Mouse (Mus musculus) neural tube, embryonic 14.5 days (tissue): ENCODE data around the gene Sec11a. TPM values are rescaled to one million over a fixed set of nuclear protein-coding genes. Genes with fewer than 3 reads are reported as not detected.
A peak's percentile ranks its signal among the peaks of the same experiment; 100 is the strongest.

Experiments
- ATAC-seq: fragments of 200-750 bp; cut with Nextera tagmentation; 2 replicates; pipeline ENCODE4 v1.8.0; 2017; ENCODE audit warnings: low read depth, mild to moderate bottlenecking, moderate TSS enrichment, moderate library complexity
- H3K27ac ChIP-seq: fragments of 300-500 bp; sonication (generic); 2 replicates; pipeline ENCODE4 v1.5.1; 2014; ENCODE audit warnings: low read depth, mild to moderate bottlenecking, control low read depth, low read length, moderate library complexity, mixed read lengths
- H3K27me3 ChIP-seq: fragments of 300-500 bp; sonication (generic); 2 replicates; pipeline ENCODE4 v1.6.1; 2014; ENCODE audit warnings: low read length; ENCODE audit not compliant: control insufficient read depth, insufficient read depth
- H3K36me3 ChIP-seq: fragments of 300-500 bp; sonication (generic); 2 replicates; pipeline ENCODE4 v1.6.1; 2014; ENCODE audit warnings: low read length, mixed read lengths; ENCODE audit not compliant: control insufficient read depth, insufficient read depth
- H3K4me1 ChIP-seq: fragments of 300-500 bp; sonication (generic); 2 replicates; pipeline ENCODE4 v1.6.1; 2014; ENCODE audit warnings: low read length; ENCODE audit not compliant: control insufficient read depth, insufficient read depth
- H3K4me2 ChIP-seq: fragments of 300-500 bp; sonication (generic); 2 replicates; pipeline ENCODE4 v1.6.1; 2014; ENCODE audit warnings: mild to moderate bottlenecking, low read depth, low read length, control low read depth
- H3K4me3 ChIP-seq: fragments of 300-500 bp; sonication (generic); 2 replicates; pipeline ENCODE4 v1.5.1; 2014; ENCODE audit warnings: low read depth, low read length, control low read depth, mixed read lengths
- H3K9ac ChIP-seq: fragments of 300-500 bp; sonication (generic); replicated peaks from 2 replicates; pipeline ENCODE4 v1.6.1; 2014; ENCODE audit warnings: low read depth, mild to moderate bottlenecking, control low read depth, low read length, mixed read lengths
- H3K9me3 ChIP-seq: fragments of 300-500 bp; sonication (generic); 2 replicates; pipeline ENCODE4 v1.6.1; 2016; ENCODE audit warnings: low read length; ENCODE audit not compliant: control insufficient read depth
- WGBS: fragments of 180-500 bp; shearing (Covaris S2); extraction: QIAGEN DNeasy Blood & Tissue Kit; methylation state at CpG from one replicate; pipeline ENCODE4 v1.1.7; 2014; 5-methylcytosine and 5-hydroxymethylcytosine counted together
- polyA plus RNA-seq: library from polyadenylated mRNA; unstranded; fragments of >200 nt; fragmentation: Nextera tagmentation; extraction: Ambion mirVana; gene quantifications from 2 replicates; pipeline ENCODE4 v1.2.1, GENCODE M21; 2014

Sec11a gene
- polyA plus RNA-seq, 1 experiment from 2014 or later = 128 TPM

GRCm38 (mm10) chr7:80873038-80873437, 74.5 kb downstream of the Sec11a start:
- Histone ChIP-seq H3K4me3 (no peak overlapping the region), H3K27me3 (no peaks in the 10 kb centered on the region), H3K36me3 (peaks cover 48% of the 10 kb centered on the region), H3K9me3 (no peaks in the 10 kb centered on the region), H3K9ac (no peak overlapping the region), H3K27ac (no peak overlapping the region), H3K4me1 (no peaks in the 10 kb centered on the region), H3K4me2 (no peak overlapping the region)
- 85% methylated on average over 5 of the region's 5 CpGs for WGBS
- no peak for ATAC-seq

GRCm38 (mm10) chr7:80868686-80869085, 78.9 kb downstream of the Sec11a start:
- Histone ChIP-seq H3K4me3 (no peak overlapping the region), H3K36me3 (peaks cover 44% of the 10 kb centered on the region), H3K9ac (no peak overlapping the region), H3K9me3 (no peaks in the 10 kb centered on the region), H3K27me3 (no peaks in the 10 kb centered on the region), H3K27ac (no peak overlapping the region), H3K4me2 (no peak overlapping the region), H3K4me1 (peaks cover 11% of the 10 kb centered on the region)
- ATAC-seq = no peak
- 98% methylated on average over 2 of the region's 2 CpGs for WGBS

GRCm38 (mm10) chr7:80866514-80867147, 80.9 kb downstream of the Sec11a start:
- Histone ChIP-seq H3K4me1 (peaks cover 27% of the 10 kb centered on the region), H3K27me3 (no peaks in the 10 kb centered on the region), H3K4me3 (no peak overlapping the region), H3K36me3 (peaks cover 50% of the 10 kb centered on the region), H3K9me3 (no peaks in the 10 kb centered on the region), H3K4me2 (no peak overlapping the region), H3K9ac (no peak overlapping the region), H3K27ac (no peak overlapping the region)
- ATAC-seq = no peak
- 87% methylated on average over 7 of the region's 7 CpGs for WGBS

GRCm38 (mm10) chr7:80865521-80865920, 82.1 kb downstream of the Sec11a start:
- no peaks in the 10 kb centered on the region for H3K9me3 ChIP-seq
- no peak overlapping the region for H3K9ac ChIP-seq
- H3K27ac ChIP-seq = no peak overlapping the region
- ATAC-seq = no peak
- H3K4me3 ChIP-seq = no peak overlapping the region
- H3K4me2 ChIP-seq = no peak overlapping the region
- peaks cover 44% of the 10 kb centered on the region for H3K36me3 ChIP-seq
- no peaks in the 10 kb centered on the region for H3K27me3 ChIP-seq
- WGBS = 90% methylated on average over 7 of the region's 7 CpGs
- H3K4me1 ChIP-seq = peaks cover 27% of the 10 kb centered on the region

- Histone ChIP-seq H3K9ac (no peak overlapping the region), H3K36me3 (peaks cover 41% of the 10 kb centered on the region), H3K4me1 (peaks cover 27% of the 10 kb centered on the region), H3K27ac (no peak overlapping the region), H3K4me3 (no peak overlapping the region), H3K4me2 (no peak overlapping the region), H3K27me3 (no peaks in the 10 kb centered on the region), H3K9me3 (no peaks in the 10 kb centered on the region)
- WGBS = 70% methylated on average over 8 of the region's 8 CpGs
- ATAC-seq = no peak
Observed at GRCm38 (mm10) chr7:80864831-80865230, 82.7 kb downstream of the Sec11a start.

- no peaks in the 10 kb centered on the region for H3K9me3 ChIP-seq
- H3K9ac ChIP-seq = no peak overlapping the region
- no peak overlapping the region for H3K4me2 ChIP-seq
- H3K4me3 ChIP-seq = no peak overlapping the region
- no peak for ATAC-seq
- H3K27me3 ChIP-seq = no peaks in the 10 kb centered on the region
- peaks cover 37% of the 10 kb centered on the region; the same call in 1 of the 2 replicates for H3K36me3 ChIP-seq
- peaks cover 27% of the 10 kb centered on the region for H3K4me1 ChIP-seq
- no peak overlapping the region for H3K27ac ChIP-seq
- 89% methylated on average over 1 of the region's 1 CpGs for WGBS
Observed at GRCm38 (mm10) chr7:80864151-80864550, 83.4 kb downstream of the Sec11a start.

- peaks cover 27% of the 10 kb centered on the region for H3K4me1 ChIP-seq
- no peak for ATAC-seq
- no peaks in the 10 kb centered on the region for H3K27me3 ChIP-seq
- WGBS = 89% methylated on average over 5 of the region's 5 CpGs
- H3K9me3 ChIP-seq = no peaks in the 10 kb centered on the region
- H3K4me2 ChIP-seq = peak overlapping the region; percentile 35; the same call in 1 of the 2 replicates
- 0 out of 2 replicates have a peak overlapping the region, but pooled peaks have one; percentile 21 for H3K9ac ChIP-seq
- 0 out of 2 replicates have a peak overlapping the region, but pooled peaks have one; percentile 5 for H3K4me3 ChIP-seq
- no peak overlapping the region for H3K27ac ChIP-seq
- peaks cover 33% of the 10 kb centered on the region; the same call in 1 of the 2 replicates for H3K36me3 ChIP-seq
Observed at GRCm38 (mm10) chr7:80863520-80863919, 84.1 kb downstream of the Sec11a start.

GRCm38 (mm10) chr7:80862475-80862874, 85.1 kb downstream of the Sec11a start:
- ATAC-seq = no peak
- Histone ChIP-seq H3K27me3 (no peaks in the 10 kb centered on the region), H3K4me2 (peak overlapping the region; percentile 78), H3K27ac (no peak overlapping the region), H3K4me1 (peaks cover 27% of the 10 kb centered on the region), H3K4me3 (peak overlapping the region; percentile 72; the same call in 1 of the 2 replicates), H3K36me3 (peaks cover 25% of the 10 kb centered on the region; the same call in 1 of the 2 replicates), H3K9me3 (no peaks in the 10 kb centered on the region), H3K9ac (no peak overlapping the region)
- 80% methylated on average over 2 of the region's 2 CpGs for WGBS

- peak; percentile 98 for ATAC-seq
- H3K36me3 ChIP-seq = peaks cover 16% of the 10 kb centered on the region; the same call in 1 of the 2 replicates
- H3K4me3 ChIP-seq = peak within 1 kb of the TSS; percentile 72
- H3K4me1 ChIP-seq = peaks cover 27% of the 10 kb centered on the region
- H3K27me3 ChIP-seq = no peaks in the 10 kb centered on the region
- under 1% methylated on average over 40 of the region's 40 CpGs for WGBS
- no peaks in the 10 kb centered on the region for H3K9me3 ChIP-seq
- peak within 1 kb of the TSS; percentile 89 for H3K27ac ChIP-seq
- H3K9ac ChIP-seq = peak within 1 kb of the TSS; percentile 94
- peak within 1 kb of the TSS; percentile 78 for H3K4me2 ChIP-seq
Observed at GRCm38 (mm10) chr7:80860729-80861274, 86.8 kb downstream of the Sec11a start, which contains the start of gene Zscan2. Gene Zscan2, plus strand, starts transcription at chr7:80860920.
